In the genomic region with DNA sequence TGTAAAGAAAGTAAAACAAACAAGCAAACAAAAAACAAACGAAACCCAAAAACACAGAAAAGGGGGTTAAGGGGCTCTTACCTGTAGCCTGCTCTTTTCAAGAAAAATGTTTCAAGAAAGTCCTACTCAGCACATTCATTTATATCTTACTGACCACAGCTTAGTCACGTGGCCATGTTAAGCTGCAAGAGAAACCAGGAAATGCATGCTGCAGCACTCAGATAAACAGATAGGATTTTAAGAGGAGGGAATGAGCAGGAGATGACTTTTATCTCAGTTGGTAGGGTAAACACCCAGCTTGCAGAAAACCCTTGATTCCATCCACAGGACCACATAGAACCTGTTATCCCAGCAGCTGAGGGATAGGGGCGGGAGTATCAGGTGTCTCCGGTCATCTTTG, we compare ENCODE assay signal across 23 mouse cellular contexts.
A peak's percentile ranks its signal among the peaks of the same experiment; 100 is the strongest.
DNase-seq lines count a peak whose midpoint lies in the region; ATAC-seq and TF ChIP-seq lines count a peak whose summit lies in the region.
"Had no signal": no experiment of that assay in that cellular context is flagged by ENCODE, and none has a peak within 500 bp of the region (broad histone marks: within the 10 kb centered on the region; RNA-seq: fewer than 3 reads in every experiment).

No protein-coding gene starts in this region.

- ATAC-seq in stomach, embryonic 15.5 days (ENCODE audit: insufficient read depth, low FRiP score, low read depth), result peak; percentile 65; the same call in 1 of the 2 replicates
- no peak for ATAC-seq in stomach, postnatal 0 days (ENCODE audit: low FRiP score, low TSS enrichment)
- peak; percentile 49 for ATAC-seq in common myeloid progenitor, adult 5-6 weeks (replicated peaks; ENCODE audit: low read depth, poor library complexity, severe bottlenecking)
- peak; percentile 93 for ATAC-seq in liver, embryonic 13.5 days (ENCODE audit: low read depth)
- no peak for ATAC-seq in hindbrain, embryonic 11.5 days (ENCODE audit: low FRiP score)
- no peak for ATAC-seq in kidney, embryonic 16.5 days (ENCODE audit: low FRiP score, low TSS enrichment)
- ATAC-seq: activated CD4-positive, CD25-positive, alpha-beta regulatory T cell, adult 4 months; forebrain, embryonic 16.5 days; hindbrain, postnatal 0 days had no signal

- no peak for DNase-seq in stomach, postnatal 0 days (ENCODE audit: low spot score)
- DNase-seq in liver, embryonic 13.5 days, result peak; percentile 58
- peak; percentile 57 for DNase-seq in yolk sac, embryonic 10.5 days (ENCODE audit: low spot score)
- no peak for DNase-seq in spleen, adult 12 weeks (ENCODE audit: low spot score)
- DNase-seq in hindbrain, embryonic 11.5 days (ENCODE audit: low spot score), result no peak
- DNase-seq: adrenal gland, postnatal 36 days; cerebellum, adult 9-10 months; heart, postnatal 4 days; kidney, adult 18-20 months; kidney, postnatal 10 days; layer of hippocampus, postnatal 36 days; midbrain, embryonic 14.5 days; thymus, postnatal 25 days had no signal

- no peaks in the 10 kb centered on the region for H3K9me3 ChIP-seq in stomach, embryonic 15.5 days
- no peaks in the 10 kb centered on the region for H3K9me3 ChIP-seq in stomach, postnatal 0 days (ENCODE audit: control insufficient read depth, low read length)
- H3K9me3 ChIP-seq in liver, embryonic 13.5 days (replicated peaks), result no peaks in the 10 kb centered on the region
- no peaks in the 10 kb centered on the region for H3K9me3 ChIP-seq in hindbrain, embryonic 11.5 days (ENCODE audit: control insufficient read depth, low read length)
- H3K9me3 ChIP-seq in kidney, embryonic 16.5 days (ENCODE audit: low read length), result no peaks in the 10 kb centered on the region; the same call in 1 of the 2 replicates
- H3K9me3 ChIP-seq: embryonic facial prominence, embryonic 12.5 days; heart, embryonic 15.5 days; limb, embryonic 13.5 days; neural tube, embryonic 15.5 days had no signal

- no peak overlapping the region for H3K4me3 ChIP-seq in stomach, embryonic 15.5 days (replicated peaks)
- H3K4me3 ChIP-seq in stomach, postnatal 0 days (ENCODE audit: low read depth, low read length), result no peak overlapping the region
- H3K4me3 ChIP-seq in liver, embryonic 13.5 days (replicated peaks), result peak overlapping the region; percentile 42
- no peak overlapping the region for H3K4me3 ChIP-seq in hindbrain, embryonic 11.5 days (ENCODE audit: low read depth, low read length)
- H3K4me3 ChIP-seq in kidney, embryonic 16.5 days (ENCODE audit: low read length), result no peak overlapping the region
- H3K4me3 ChIP-seq: embryonic facial prominence, embryonic 12.5 days; heart, embryonic 15.5 days; limb, embryonic 13.5 days; neural tube, embryonic 15.5 days had no signal

- H3K9ac ChIP-seq in stomach, embryonic 15.5 days, result no peak overlapping the region
- H3K9ac ChIP-seq in stomach, postnatal 0 days (ENCODE audit: low read length), result no peak overlapping the region
- H3K9ac ChIP-seq in liver, embryonic 13.5 days, result peak overlapping the region; percentile 53; the same call in 1 of the 2 replicates
- H3K9ac ChIP-seq in hindbrain, embryonic 11.5 days (ENCODE audit: low read depth, low read length), result no peak overlapping the region
- H3K9ac ChIP-seq in kidney, embryonic 16.5 days (replicated peaks; ENCODE audit: low read length), result no peak overlapping the region
- H3K9ac ChIP-seq: embryonic facial prominence, embryonic 12.5 days; heart, embryonic 15.5 days; limb, embryonic 13.5 days; neural tube, embryonic 15.5 days had no signal

- H3K36me3 ChIP-seq in stomach, embryonic 15.5 days, result no peaks in the 10 kb centered on the region
- no peaks in the 10 kb centered on the region for H3K36me3 ChIP-seq in stomach, postnatal 0 days (ENCODE audit: control insufficient read depth, insufficient read depth, low read length)
- no peaks in the 10 kb centered on the region for H3K36me3 ChIP-seq in liver, embryonic 13.5 days
- H3K36me3 ChIP-seq in hindbrain, embryonic 11.5 days (ENCODE audit: control insufficient read depth, insufficient read depth, low read length), result no peaks in the 10 kb centered on the region
- no peaks in the 10 kb centered on the region for H3K36me3 ChIP-seq in kidney, embryonic 16.5 days (ENCODE audit: insufficient read depth, low read length)
- H3K36me3 ChIP-seq: embryonic facial prominence, embryonic 12.5 days; heart, embryonic 15.5 days; limb, embryonic 13.5 days; neural tube, embryonic 15.5 days had no signal

- no peaks in the 10 kb centered on the region for H3K27me3 ChIP-seq in stomach, embryonic 15.5 days (replicated peaks)
- H3K27me3 ChIP-seq in stomach, postnatal 0 days (ENCODE audit: control insufficient read depth, insufficient read depth, low read length), result no peaks in the 10 kb centered on the region
- H3K27me3 ChIP-seq in liver, embryonic 13.5 days, result no peaks in the 10 kb centered on the region
- H3K27me3 ChIP-seq in hindbrain, embryonic 11.5 days (ENCODE audit: control insufficient read depth, insufficient read depth, low read length), result no peaks in the 10 kb centered on the region
- no peaks in the 10 kb centered on the region for H3K27me3 ChIP-seq in kidney, embryonic 16.5 days (ENCODE audit: insufficient read depth, low read length)
- H3K27me3 ChIP-seq: embryonic facial prominence, embryonic 12.5 days; heart, embryonic 15.5 days; limb, embryonic 13.5 days had no signal

- 45% methylated on average over 4 of the region's 4 CpGs for WGBS in stomach, embryonic 15.5 days
- 56% methylated on average over 4 of the region's 4 CpGs for WGBS in stomach, postnatal 0 days
- 26% methylated on average over 4 of the region's 4 CpGs for WGBS in liver, embryonic 13.5 days (ENCODE audit: insufficient replicate concordance)
- 83% methylated on average over 4 of the region's 4 CpGs for WGBS in hindbrain, embryonic 11.5 days
- WGBS in kidney, embryonic 16.5 days, result 71% methylated on average over 4 of the region's 4 CpGs

- TF ChIP-seq EP300 in stomach, postnatal 0 days (optimal IDR thresholded peaks at IDR 0.05), result no peak

- no peak overlapping the region for H3K27ac ChIP-seq in stomach, embryonic 15.5 days
- H3K27ac ChIP-seq in stomach, postnatal 0 days (replicated peaks), result no peak overlapping the region
- peak overlapping the region; percentile 75 for H3K27ac ChIP-seq in liver, embryonic 13.5 days
- H3K27ac ChIP-seq in hindbrain, embryonic 11.5 days (ENCODE audit: low read depth, low read length), result no peak overlapping the region
- H3K27ac ChIP-seq in kidney, embryonic 16.5 days (ENCODE audit: low read length), result no peak overlapping the region
- H3K27ac ChIP-seq: embryonic facial prominence, embryonic 12.5 days; heart, embryonic 15.5 days; hindbrain, postnatal 0 days; limb, embryonic 13.5 days; neural tube, embryonic 15.5 days had no signal

- H3K4me2 ChIP-seq in stomach, embryonic 15.5 days, result no peak overlapping the region
- no peak overlapping the region for H3K4me2 ChIP-seq in stomach, postnatal 0 days (replicated peaks; ENCODE audit: low read depth)
- H3K4me2 ChIP-seq in liver, embryonic 13.5 days, result peak overlapping the region; percentile 62
- no peak overlapping the region for H3K4me2 ChIP-seq in hindbrain, embryonic 11.5 days (replicated peaks; ENCODE audit: low read depth, low read length)
- H3K4me2 ChIP-seq in kidney, embryonic 16.5 days (replicated peaks; ENCODE audit: low read depth, low read length), result no peak overlapping the region
- H3K4me2 ChIP-seq: embryonic facial prominence, embryonic 12.5 days; heart, embryonic 15.5 days; limb, embryonic 13.5 days; neural tube, embryonic 15.5 days had no signal

- TF ChIP-seq CTCF in stomach, postnatal 0 days (IDR thresholded peaks at IDR 0.05; ENCODE audit: low read depth), result no peak

- H3K4me1 ChIP-seq in stomach, embryonic 15.5 days, result no peaks in the 10 kb centered on the region
- no peaks in the 10 kb centered on the region for H3K4me1 ChIP-seq in stomach, postnatal 0 days (replicated peaks; ENCODE audit: control insufficient read depth, insufficient read depth)
- peaks cover 26% of the 10 kb centered on the region for H3K4me1 ChIP-seq in liver, embryonic 13.5 days (replicated peaks)
- H3K4me1 ChIP-seq in hindbrain, embryonic 11.5 days (replicated peaks; ENCODE audit: control insufficient read depth, insufficient read depth, low read length), result no peaks in the 10 kb centered on the region
- no peaks in the 10 kb centered on the region for H3K4me1 ChIP-seq in kidney, embryonic 16.5 days (ENCODE audit: insufficient read depth, low read length)
- H3K4me1 ChIP-seq: embryonic facial prominence, embryonic 12.5 days; heart, embryonic 15.5 days; limb, embryonic 13.5 days; neural tube, embryonic 15.5 days had no signal

Comparison
In these comparisons a context has a peak if more than half of its experiments do, and no peak if none do; other contexts are left out.
1. ATAC-seq: peak in stomach, embryonic 15.5 days (single experiment), common myeloid progenitor, adult 5-6 weeks (single experiment) and liver, embryonic 13.5 days (single experiment); none in stomach, postnatal 0 days (single experiment), hindbrain, embryonic 11.5 days (single experiment) and kidney, embryonic 16.5 days (single experiment).
2. DNase-seq: peak in liver, embryonic 13.5 days (single experiment) and yolk sac, embryonic 10.5 days (single experiment); none in stomach, postnatal 0 days (single experiment), spleen, adult 12 weeks (single experiment) and hindbrain, embryonic 11.5 days (single experiment).